Mouse (Mus musculus) layer of hippocampus, adult 18-20 months (tissue): Measurements from ENCODE around the gene Rnf111. TPM values are rescaled to one million over a fixed set of nuclear protein-coding genes. Genes with fewer than 3 reads are reported as not detected.
"Not testable (repeated sequence)": the region's sequence is repeated elsewhere in the genome, so short reads cannot be mapped to it uniquely, and the experiment has no call there.

Experiments used
- DNase-seq, 2 experiments: peaks; one replicate each; pipeline ENCODE4 v3.0.0; 2022; ENCODE audit warnings: low spot score in 2 of 2
- total RNA-seq, 2 experiments: library from RNA; stranded (reverse); gene quantifications; 2 replicates each; pipeline ENCODE4 v1.2.3; 2021

Gene Rnf111
- total RNA-seq, 2 experiments from 2014 or later = 39.8 to 40.4 TPM

GRCm38 (mm10) chr9:70502284-70503014, 1.1 kb downstream of the Rnf111 start:
- DNase-seq = no peak

- DNase-seq = no peak
These were observed 6.5 kb downstream of the Rnf111 start for GRCm38 (mm10) chr9:70496990-70497389.

GRCm38 (mm10) chr9:70493038-70493437, 10.5 kb downstream of the Rnf111 start:
- no peak for DNase-seq

- no peak for DNase-seq
These were observed 12.3 kb downstream of the Rnf111 start for GRCm38 (mm10) chr9:70491176-70491575.

- DNase-seq = no peak
These were observed 16.1 kb downstream of the Rnf111 start for GRCm38 (mm10) chr9:70487401-70487800.

- DNase-seq = no peak
These were observed 17.7 kb downstream of the Rnf111 start for GRCm38 (mm10) chr9:70485840-70486239.

- no peak for DNase-seq
These were observed 20.0 kb downstream of the Rnf111 start for GRCm38 (mm10) chr9:70483495-70483894.

GRCm38 (mm10) chr9:70481872-70482271, 21.7 kb downstream of the Rnf111 start:
- DNase-seq = no peak

GRCm38 (mm10) chr9:70477229-70477628, 26.3 kb downstream of the Rnf111 start:
- DNase-seq = no peak

GRCm38 (mm10) chr9:70475777-70476270, 27.7 kb downstream of the Rnf111 start:
- DNase-seq = no peak

GRCm38 (mm10) chr9:70473400-70473799, 30.1 kb downstream of the Rnf111 start:
- DNase-seq = no peak

- DNase-seq = not testable (repeated sequence)
These were observed 40.4 kb downstream of the Rnf111 start for GRCm38 (mm10) chr9:70463091-70463490.

- no peak for DNase-seq
These were observed 51.2 kb downstream of the Rnf111 start for GRCm38 (mm10) chr9:70452371-70452770.

- DNase-seq = no peak
These were observed 54.5 kb downstream of the Rnf111 start for GRCm38 (mm10) chr9:70449072-70449471.

- DNase-seq = no peak
These were observed 63.6 kb downstream of the Rnf111 start for GRCm38 (mm10) chr9:70439959-70440358.

- no peak for DNase-seq
These were observed 80.9 kb downstream of the Rnf111 start for GRCm38 (mm10) chr9:70422661-70423060.

GRCm38 (mm10) chr9:70421257-70422056, 82.1 kb downstream of the Rnf111 start, which contains the start of gene Ccnb2:
TSS of gene Ccnb2 (minus strand) at chr9:70421547.
- DNase-seq = peak; percentile 73 to 89

GRCm38 (mm10) chr9:70416412-70416811, 87.1 kb downstream of the Rnf111 start:
- no peak for DNase-seq

GRCm38 (mm10) chr9:70413038-70413437, 90.5 kb downstream of the Rnf111 start:
- no peak for DNase-seq

- DNase-seq = no peak
These were observed 92.9 kb downstream of the Rnf111 start for GRCm38 (mm10) chr9:70410668-70411067.

GRCm38 (mm10) chr9:70409743-70410142, 93.8 kb downstream of the Rnf111 start:
- DNase-seq = no peak

GRCm38 (mm10) chr9:70408791-70409190, 94.7 kb downstream of the Rnf111 start:
- DNase-seq = peak in 1 of 2 experiments; percentile 64
